Mouse (Mus musculus): ENCODE measurements around the gene Cfl1.

DNA sequence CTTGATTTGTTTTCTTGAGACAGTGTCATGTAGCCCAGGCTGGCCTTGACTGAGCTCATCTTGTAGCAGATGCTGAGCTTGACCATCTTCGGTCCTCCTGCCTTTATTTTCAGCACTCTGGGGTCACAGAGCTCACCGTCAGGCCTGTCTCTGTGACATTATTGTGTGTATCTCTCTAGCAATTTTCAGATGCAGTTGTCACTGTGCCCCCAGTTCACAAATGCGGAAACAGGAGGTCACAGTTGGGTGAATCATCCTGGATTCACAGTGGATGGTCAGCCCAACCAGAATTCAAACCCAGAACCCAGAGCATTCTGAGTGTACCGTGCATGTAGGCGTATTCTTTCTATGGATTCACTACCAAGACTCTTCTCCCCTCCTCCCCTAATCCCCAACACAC, 44.5 kb upstream of the Cfl1 start:
- no peak for TF ChIP-seq ELF1 (IDR thresholded peaks at IDR 0.05; ENCODE audit: low read depth, low read length)
- no peak for TF ChIP-seq MEF2A (IDR thresholded peaks at IDR 0.05; ENCODE audit: borderline replicate concordance, low read depth, low read length)
- TF ChIP-seq CTCF (conservative IDR thresholded peaks at IDR 0.05 in 1 of 2, IDR thresholded peaks at IDR 0.05 in 1 of 2; ENCODE audit: low read depth in 2 of 2, low read length in 2 of 2) = no peak
- TF ChIP-seq E2F4 (IDR thresholded peaks at IDR 0.05; ENCODE audit: insufficient replicate concordance, low read depth, low read length) = no peak
- no peak for TF ChIP-seq CHD1 (IDR thresholded peaks at IDR 0.05; ENCODE audit: low read depth, low read length)
- TF ChIP-seq POLR2A (IDR thresholded peaks at IDR 0.05; ENCODE audit: low read depth, low read length) = no peak
- no peak for TF ChIP-seq ETS1 (conservative IDR thresholded peaks at IDR 0.05; ENCODE audit: low read depth, low read length)
- no peak for TF ChIP-seq TCF12 (IDR thresholded peaks at IDR 0.05; ENCODE audit: low read depth, low read length)
- TF ChIP-seq ZC3H11A (IDR thresholded peaks at IDR 0.05; ENCODE audit: low read depth, low read length) = no peak
- no peak for TF ChIP-seq EP300 (IDR thresholded peaks at IDR 0.05; ENCODE audit: low read length)
- no peak for TF ChIP-seq POLR2AphosphoS2 (IDR thresholded peaks at IDR 0.05; ENCODE audit: low read depth, low read length)
